Mouse (Mus musculus) erythroid progenitor cell, adult 5-6 weeks (primary cell): ENCODE results near the gene Pcid2. TPM values are rescaled to one million over a fixed set of nuclear protein-coding genes. Genes with fewer than 3 reads are reported as not detected.

Experiments
- total RNA-seq, 2 experiments: library from RNA; stranded (forward) in 1 of 2; stranded (reverse) in 1 of 2; fragments of 150-400 nt in 1 of 2; fragments of 186-747, 209-891 nt in 1 of 2; gene quantifications; 2 replicates each; pipeline versions ENCODE4 v1.2.3 to v1.2.4; 2015 to 2017; ENCODE audit warnings: low replicate concordance in 2 of 2

Gene Pcid2
- total RNA-seq, 2 experiments from 2014 or later = 6.7 to 10.7 TPM

Other genes with a start within 250 kb of the Pcid2 start
- gene Mcf2l, start 231.7 kb downstream of the Pcid2 start, total RNA-seq (2015; ENCODE audit: low replicate concordance) = 1.3 TPM in 1 of 2 replicates, not detected in the other
- gene Mcf2l, start 231.7 kb downstream of the Pcid2 start, total RNA-seq (2017; ENCODE audit: low replicate concordance) = 1.2 and 1.7 TPM in 2 replicates
- not detected in 2 replicates for gene F7, start 79.4 kb downstream of the Pcid2 start, total RNA-seq (2015; ENCODE audit: low replicate concordance)
- gene F7, start 79.4 kb downstream of the Pcid2 start, total RNA-seq (2017; ENCODE audit: low replicate concordance) = not detected in 2 replicates
- gene F10, start 68.2 kb downstream of the Pcid2 start, total RNA-seq (2015; ENCODE audit: low replicate concordance) = 1.8 and 2.9 TPM in 2 replicates
- 5.1 and 5.6 TPM in 2 replicates for gene F10, start 68.2 kb downstream of the Pcid2 start, total RNA-seq (2017; ENCODE audit: low replicate concordance)
- gene Proz, start 44.5 kb downstream of the Pcid2 start, total RNA-seq (2015; ENCODE audit: low replicate concordance) = not detected in 2 replicates
- gene Proz, start 44.5 kb downstream of the Pcid2 start, total RNA-seq (2017; ENCODE audit: low replicate concordance) = not detected in 2 replicates
- 223 and 293 TPM in 2 replicates for gene Cul4a, start 162 bp upstream of the Pcid2 start, total RNA-seq (2015; ENCODE audit: low replicate concordance)
- gene Cul4a, start 162 bp upstream of the Pcid2 start, total RNA-seq (2017; ENCODE audit: low replicate concordance) = 261 and 331 TPM in 2 replicates
- gene Lamp1, start 53.7 kb upstream of the Pcid2 start, total RNA-seq (2015; ENCODE audit: low replicate concordance) = 113 and 132 TPM in 2 replicates
- 119 TPM in 2 replicates for gene Lamp1, start 53.7 kb upstream of the Pcid2 start, total RNA-seq (2017; ENCODE audit: low replicate concordance)
- 5.0 and 6.3 TPM in 2 replicates for gene Grtp1, start 95.2 kb upstream of the Pcid2 start, total RNA-seq (2015; ENCODE audit: low replicate concordance)
- gene Grtp1, start 95.2 kb upstream of the Pcid2 start, total RNA-seq (2017; ENCODE audit: low replicate concordance) = 3.5 and 8.6 TPM in 2 replicates
- not detected in 2 replicates for gene Adprhl1, start 148.7 kb upstream of the Pcid2 start, total RNA-seq (2015; ENCODE audit: low replicate concordance)
- 3.7 TPM in 1 of 2 replicates, not detected in the other for gene Adprhl1, start 148.7 kb upstream of the Pcid2 start, total RNA-seq (2017; ENCODE audit: low replicate concordance)
- 7.9 and 13.0 TPM in 2 replicates for gene Dcun1d2, start 182.7 kb upstream of the Pcid2 start, total RNA-seq (2015; ENCODE audit: low replicate concordance)
- gene Dcun1d2, start 182.7 kb upstream of the Pcid2 start, total RNA-seq (2017; ENCODE audit: low replicate concordance) = 12.3 and 15.8 TPM in 2 replicates
- 2.1 and 10.1 TPM in 2 replicates for gene Tmco3, start 182.7 kb upstream of the Pcid2 start, total RNA-seq (2015; ENCODE audit: low replicate concordance)
- 6.7 and 7.5 TPM in 2 replicates for gene Tmco3, start 182.7 kb upstream of the Pcid2 start, total RNA-seq (2017; ENCODE audit: low replicate concordance)
- 141 and 154 TPM in 2 replicates for gene Tfdp1, start 233.3 kb upstream of the Pcid2 start, total RNA-seq (2015; ENCODE audit: low replicate concordance)
- 74.7 and 138 TPM in 2 replicates for gene Tfdp1, start 233.3 kb upstream of the Pcid2 start, total RNA-seq (2017; ENCODE audit: low replicate concordance)